Mouse (Mus musculus): ENCODE measurements around the gene Smox.

Smox gene

GRCm38 (mm10) chr2:131484182-131484581, 7.1 kb upstream of the Smox start:
- DNase-seq (ENCODE audit: low spot score in 2 of 2): no peak

GRCm38 (mm10) chr2:131485126-131485525, 6.2 kb upstream of the Smox start:
- DNase-seq (ENCODE audit: low spot score in 2 of 2): no peak

DNA sequence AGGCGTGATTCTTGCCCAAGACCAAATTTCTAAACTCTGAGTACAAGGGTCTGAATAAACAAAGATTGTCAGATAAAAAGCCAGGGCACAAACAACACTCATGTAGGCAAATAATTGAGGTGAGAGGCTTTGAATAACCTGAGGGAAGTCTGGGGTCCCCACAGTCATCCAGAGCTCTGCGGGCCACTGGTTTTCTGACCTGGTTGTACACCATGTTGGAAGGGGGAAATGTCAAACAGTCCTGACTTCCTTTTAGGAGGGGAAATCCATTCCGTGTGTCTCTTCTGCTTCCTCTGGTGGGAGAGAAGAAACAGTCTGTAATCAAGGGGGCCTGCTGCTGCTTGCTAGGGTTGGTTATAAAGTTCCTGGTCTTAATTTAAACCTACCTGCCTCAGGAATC, 5.2 kb upstream of the Smox start:
- no peak for DNase-seq (ENCODE audit: low spot score in 2 of 2)

GRCm38 (mm10) chr2:131487337-131487736, 4.0 kb upstream of the Smox start:
- DNase-seq (ENCODE audit: low spot score in 2 of 2): no peak

DNA sequence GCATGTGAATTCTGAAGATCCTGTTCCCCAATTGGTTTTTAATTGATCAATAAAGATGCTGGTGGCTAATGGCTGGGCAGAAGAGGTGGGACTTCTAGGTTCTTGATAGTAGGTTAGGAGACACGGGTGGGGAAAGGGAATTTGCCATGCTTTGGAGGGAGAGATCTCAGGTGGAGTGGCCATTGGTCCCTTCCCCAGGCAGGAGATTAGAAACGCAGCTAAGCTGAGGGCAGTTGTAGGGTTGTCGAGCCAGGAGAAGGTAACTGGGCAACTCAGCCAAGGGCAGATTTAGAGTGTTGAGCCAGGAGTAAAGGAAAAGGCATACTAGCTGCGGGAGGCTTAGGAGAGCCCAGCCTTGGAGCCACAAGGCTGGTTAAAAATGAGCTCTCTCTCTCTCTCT, 3.0 kb upstream of the Smox start:
- no peak for DNase-seq (ENCODE audit: low spot score in 2 of 2)

- DNase-seq (ENCODE audit: low spot score in 2 of 2): no peak
Observed at GRCm38 (mm10) chr2:131488870-131489269, 2.4 kb upstream of the Smox start.

DNA sequence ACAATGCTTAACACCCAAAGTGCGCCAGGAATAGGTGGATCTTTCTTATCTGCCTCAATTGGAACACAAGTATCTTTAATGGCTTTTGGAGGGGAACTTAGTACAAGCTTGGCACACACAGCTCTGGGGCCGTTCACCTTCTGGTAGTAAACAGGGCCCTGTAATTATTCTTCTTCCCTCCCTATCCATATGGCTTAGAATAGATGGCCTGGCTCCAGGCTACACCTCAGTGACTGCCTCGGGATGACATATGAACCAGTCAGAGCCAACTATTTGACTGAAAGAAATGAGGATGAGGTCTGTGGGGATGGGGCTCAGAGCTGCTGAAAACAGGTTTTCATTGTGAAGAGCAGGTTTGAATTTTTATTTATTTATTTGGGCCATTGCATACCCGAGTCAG, 1.7 kb upstream of the Smox start:
- DNase-seq (ENCODE audit: low spot score in 2 of 2): no peak

GRCm38 (mm10) chr2:131491707-131492595, 655 bp downstream of the Smox start:
- DNase-seq (ENCODE audit: low spot score in 2 of 2): peak in 1 of 2 experiments; percentile 72

DNA sequence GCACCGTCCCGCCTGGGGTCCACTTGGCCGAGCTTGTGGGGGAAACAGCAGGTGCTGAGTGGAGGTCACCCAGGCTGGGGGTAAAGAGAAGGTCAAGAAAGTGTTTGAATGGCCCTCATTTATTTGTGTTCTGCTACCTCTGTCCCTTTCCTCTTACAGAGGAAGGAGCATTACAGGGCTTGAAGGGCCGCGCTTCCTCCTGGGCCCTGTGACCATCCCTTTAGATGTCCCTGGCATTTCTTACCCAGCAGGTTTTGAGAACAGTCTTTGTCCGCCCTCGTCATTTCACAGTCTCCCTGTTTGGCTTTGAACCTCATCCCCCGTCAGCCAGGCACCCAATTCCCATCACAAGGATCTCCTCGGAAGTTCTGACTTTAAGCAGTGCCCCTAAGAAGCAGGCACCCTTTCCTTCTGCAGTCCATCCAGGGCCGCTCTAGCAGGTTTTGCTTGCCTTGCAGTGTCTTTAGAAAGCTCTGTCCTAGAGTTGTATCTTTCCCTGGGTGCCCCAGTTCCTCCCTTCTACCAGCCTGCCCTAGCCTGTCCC, 1.4 kb downstream of the Smox start:
- DNase-seq (ENCODE audit: low spot score in 2 of 2): peak in 1 of 2 experiments; percentile 21

- peak in 1 of 2 experiments; percentile 3 for DNase-seq (ENCODE audit: low spot score in 2 of 2)
Observed at GRCm38 (mm10) chr2:131493446-131493845, 2.1 kb downstream of the Smox start.

GRCm38 (mm10) chr2:131495256-131495655, 4.0 kb downstream of the Smox start:
- no peak for DNase-seq (ENCODE audit: low spot score in 2 of 2)

DNA sequence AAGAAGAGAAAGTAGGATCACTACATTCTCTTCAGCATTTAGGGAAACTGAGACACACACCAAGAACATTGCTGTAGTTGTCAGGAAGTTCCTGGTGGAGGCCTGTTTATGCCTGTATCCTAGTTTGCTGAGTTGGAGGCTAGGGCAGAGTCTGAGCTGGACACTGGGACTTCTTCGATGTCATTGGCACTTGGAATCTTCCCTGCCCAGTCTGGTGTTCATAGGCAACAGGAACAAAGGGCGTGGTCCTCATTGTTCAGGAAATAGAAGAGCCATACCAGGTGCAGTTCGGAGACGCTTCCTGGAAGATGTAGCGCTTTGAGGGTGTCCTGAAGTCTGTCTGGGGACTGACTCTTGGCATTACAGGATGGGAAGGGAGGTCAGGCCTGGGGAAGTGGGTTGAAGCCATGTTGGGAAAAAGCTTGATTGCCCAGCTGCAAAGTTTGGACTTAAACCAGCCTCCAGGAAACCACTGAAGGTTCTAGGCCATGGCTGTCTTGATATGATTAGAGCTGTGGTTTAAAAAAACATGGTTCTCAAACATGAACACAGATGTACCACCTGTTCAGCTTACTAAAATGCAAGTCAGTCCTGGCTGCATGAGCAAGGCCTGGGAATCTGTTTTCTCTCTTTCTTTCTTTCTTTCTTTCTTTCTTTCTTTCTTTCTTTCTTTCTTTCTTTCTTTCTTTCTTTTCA, 5.0 kb downstream of the Smox start:
- no peak for DNase-seq (ENCODE audit: low spot score in 2 of 2)

DNA sequence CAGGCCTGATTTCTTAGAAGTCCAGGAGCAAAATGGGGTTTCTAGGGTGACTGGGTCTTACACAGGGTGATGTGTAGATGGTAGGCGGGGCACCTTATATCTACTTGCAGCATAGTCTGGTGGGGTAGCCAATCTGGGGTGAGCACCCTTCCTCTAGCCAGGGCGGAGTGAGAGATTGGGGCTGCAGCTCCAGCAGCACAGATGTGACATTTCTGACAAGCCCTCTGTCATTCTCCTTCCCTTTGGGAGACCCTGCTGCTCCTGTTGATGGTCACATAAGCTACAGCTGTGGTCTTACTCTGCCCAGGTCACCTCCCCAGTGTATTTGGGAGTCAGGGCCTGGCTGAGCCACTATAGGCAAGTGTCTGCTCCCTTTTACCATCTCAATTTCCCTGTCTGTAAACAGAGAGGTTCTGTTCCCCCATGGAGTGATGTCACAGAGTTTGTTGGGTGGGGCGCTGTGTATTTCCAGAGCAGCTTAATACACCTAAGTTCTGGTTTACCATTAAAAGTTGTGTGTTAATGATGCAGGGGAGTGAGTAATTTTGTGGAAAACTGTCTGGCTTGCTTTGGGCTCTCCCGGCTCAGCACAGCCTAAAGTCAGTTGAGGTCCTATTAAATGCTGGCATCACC, 6.0 kb downstream of the Smox start:
- no peak for DNase-seq (ENCODE audit: low spot score in 2 of 2)

GRCm38 (mm10) chr2:131498219-131498618, 6.9 kb downstream of the Smox start:
- no peak for DNase-seq (ENCODE audit: low spot score in 2 of 2)

DNA sequence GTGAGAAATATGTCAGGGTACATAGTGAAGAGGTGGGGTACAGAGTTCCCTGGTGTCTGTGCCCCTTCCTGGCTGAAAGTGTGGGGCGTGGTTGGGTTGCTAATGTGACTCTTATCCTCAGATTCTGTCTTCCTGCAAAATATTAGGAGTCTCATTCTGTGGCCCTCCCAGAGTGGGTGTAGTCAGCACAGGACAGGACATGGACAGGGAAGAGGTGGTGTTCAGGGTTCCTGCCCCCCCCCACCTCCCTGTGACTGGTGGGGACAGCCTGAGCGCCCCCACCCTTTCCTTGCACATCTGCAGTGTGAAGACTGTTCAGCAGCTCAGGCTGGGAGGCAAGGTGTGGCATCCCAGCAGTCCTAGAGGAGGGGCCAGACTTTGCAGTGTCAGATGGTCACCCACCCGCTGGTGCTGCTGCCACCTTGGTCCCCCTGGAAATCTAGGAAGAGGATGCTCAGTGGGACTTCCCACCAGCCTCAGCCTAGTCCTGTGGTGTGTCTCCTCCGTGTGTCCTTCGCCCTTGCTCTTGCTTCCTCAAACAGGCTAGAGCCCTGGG, 8.1 kb downstream of the Smox start:
- DNase-seq (ENCODE audit: low spot score in 2 of 2): no peak

- DNase-seq (ENCODE audit: low spot score in 2 of 2): no peak
Observed at GRCm38 (mm10) chr2:131501886-131502285, 10.6 kb downstream of the Smox start.

- DNase-seq (ENCODE audit: low spot score in 2 of 2): no peak
Observed at GRCm38 (mm10) chr2:131502561-131502960, 11.3 kb downstream of the Smox start.

DNA sequence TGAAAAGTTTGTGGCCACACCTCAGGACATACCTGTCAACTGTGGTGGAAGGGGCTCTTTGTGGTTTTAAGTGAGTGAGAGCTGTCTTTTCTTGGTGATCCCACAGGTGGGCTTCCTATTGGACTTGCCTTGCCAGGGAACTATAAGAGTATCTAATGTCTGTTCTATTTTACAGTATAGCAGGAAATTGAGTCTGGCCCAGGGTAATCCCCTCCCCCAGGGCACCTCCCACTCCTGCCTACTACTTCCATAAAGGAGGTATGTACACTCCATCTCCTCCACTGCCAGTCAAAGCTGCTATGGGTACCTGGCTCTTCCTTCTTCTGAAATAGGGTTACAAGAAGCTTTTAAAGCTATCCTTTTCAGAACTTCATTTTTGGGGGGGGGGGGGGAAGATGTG, 14.1 kb downstream of the Smox start:
- no peak for DNase-seq (ENCODE audit: low spot score in 2 of 2)

DNA sequence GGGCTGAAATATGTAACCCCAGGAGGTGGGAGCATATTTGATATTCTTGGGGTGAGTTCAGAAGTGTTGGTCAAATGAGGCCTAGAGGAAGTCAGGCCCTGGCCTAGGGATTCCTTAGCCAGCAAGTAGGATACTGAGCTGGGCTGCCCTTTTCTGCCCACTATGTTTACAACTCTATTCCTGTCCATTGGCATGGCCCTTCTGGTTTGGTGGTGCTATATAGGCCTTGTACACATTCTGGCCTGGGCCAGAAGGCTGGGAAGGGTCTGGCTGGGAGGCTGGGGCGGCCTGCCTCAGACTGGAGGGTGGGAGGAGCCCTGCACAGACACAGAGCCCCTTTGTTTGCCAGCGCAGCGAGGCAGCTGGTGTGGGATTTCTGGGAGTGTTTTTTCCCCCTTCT, 15.1 kb downstream of the Smox start:
- DNase-seq (ENCODE audit: low spot score in 2 of 2): no peak

DNA sequence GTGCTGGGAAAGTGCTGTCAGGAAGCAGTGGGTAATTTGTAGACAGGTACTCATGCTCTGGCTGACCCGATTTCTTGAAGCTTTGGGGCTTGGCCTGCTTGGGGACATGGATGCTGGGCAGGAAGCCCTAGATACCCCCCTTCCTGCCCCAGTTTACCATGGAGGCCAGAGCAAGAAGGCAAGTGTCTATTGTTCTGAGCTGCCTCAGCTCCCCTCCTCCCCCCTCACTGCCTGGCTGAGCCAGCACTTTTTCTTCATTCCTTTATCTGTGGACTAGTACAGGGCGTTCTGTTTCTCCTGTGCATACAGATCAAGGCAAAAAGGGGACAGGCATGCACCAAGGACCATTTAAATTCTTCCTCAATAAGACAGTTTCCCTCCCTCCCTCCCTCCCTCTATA, 17.2 kb downstream of the Smox start:
- DNase-seq (ENCODE audit: low spot score in 2 of 2): peak in 1 of 2 experiments; percentile 58

- no peak for DNase-seq (ENCODE audit: low spot score in 2 of 2)
Observed at GRCm38 (mm10) chr2:131509671-131510313, 18.5 kb downstream of the Smox start.

- DNase-seq (ENCODE audit: low spot score in 2 of 2): no peak
Observed at GRCm38 (mm10) chr2:131510531-131510930, 19.2 kb downstream of the Smox start.
